Mouse (Mus musculus) spleen, adult 2 months (tissue): ENCODE measurements around the gene Plekhb2.

Source experiments
- CTCF ChIP-seq: fragments of 200-500 bp; IDR thresholded peaks from 2 replicates; pipeline ENCODE4 v1.5.1; 2011; ENCODE audit warnings: mild to moderate bottlenecking, inconsistent platforms; ENCODE audit not compliant: insufficient read depth, insufficient read length, insufficient replicate concordance; ENCODE audit errors: extremely low read depth
- POLR2A ChIP-seq: fragments of 200-500 bp; IDR thresholded peaks from 2 replicates; pipeline ENCODE4 v1.6.1; 2011; ENCODE audit warnings: low read depth, low read length, inconsistent platforms

DNA sequence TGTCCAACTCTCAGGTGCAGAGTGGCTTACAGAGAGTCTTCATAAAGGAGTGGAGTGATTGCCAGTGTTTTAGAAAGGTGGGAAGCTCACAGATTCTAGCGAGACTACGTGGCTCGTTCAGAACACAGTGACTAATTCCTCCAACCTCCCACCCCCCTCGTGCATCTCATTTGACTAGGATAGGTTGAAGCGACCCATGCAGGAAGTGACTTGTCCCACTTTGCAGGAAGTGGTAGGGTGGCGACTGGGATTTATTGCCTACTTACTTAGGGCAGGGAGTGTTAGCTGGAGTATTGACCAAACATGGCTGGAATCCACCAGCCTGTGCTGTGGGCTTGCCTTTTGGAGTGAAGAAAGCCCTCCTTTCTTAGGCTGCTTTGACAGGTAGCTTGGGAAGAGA is 1.8 kb downstream of the Plekhb2 start:
- TF ChIP-seq POLR2A (no peak), CTCF (no peak)
